ENCODE assay signal across 10 mouse cellular contexts in the genomic region with DNA sequence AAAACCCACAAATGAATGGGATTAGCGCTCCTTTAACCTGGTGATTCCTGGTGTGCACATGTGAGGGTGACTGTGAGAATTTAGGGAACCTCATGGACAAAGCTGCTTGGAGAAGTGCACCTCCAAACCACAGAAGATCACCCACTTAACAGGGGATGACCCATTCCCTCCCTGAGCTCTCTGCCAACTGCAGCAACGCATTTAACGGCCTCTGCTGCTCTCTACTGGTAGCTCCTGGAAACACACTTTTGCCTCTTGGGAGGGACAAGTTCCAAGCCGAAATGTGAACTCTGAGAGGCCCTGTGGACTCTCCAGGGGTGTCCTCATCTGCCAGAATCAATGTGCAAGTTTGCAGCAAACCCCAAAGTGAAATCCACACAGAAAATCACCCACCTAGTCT. TPM values are rescaled to one million over a fixed set of nuclear protein-coding genes. Genes with fewer than 3 reads are reported as not detected.
DNase-seq lines count a peak whose midpoint lies in the region; ATAC-seq and TF ChIP-seq lines count a peak whose summit lies in the region.
"Had no signal": no experiment of that assay in that cellular context is flagged by ENCODE, and none has a peak within 500 bp of the region (broad histone marks: within the 10 kb centered on the region; RNA-seq: fewer than 3 reads in every experiment).

No protein-coding gene starts in this region.

- TF ChIP-seq CTCF in stomach, postnatal 0 days (IDR thresholded peaks at IDR 0.05; ENCODE audit: low read depth) = peak; percentile 90

- ATAC-seq in stomach, postnatal 0 days (ENCODE audit: low FRiP score, low TSS enrichment) = peak; percentile 34; the same call in 1 of the 2 replicates

- no peaks in the 10 kb centered on the region for H3K9me3 ChIP-seq in stomach, postnatal 0 days (ENCODE audit: control insufficient read depth, low read length)
- H3K9me3 ChIP-seq: embryonic facial prominence, embryonic 13.5 days had no signal

- DNase-seq in left cerebral cortex, adult 18-20 months (ENCODE audit: low spot score in 2 of 2) = peak; percentile 69 to 83
- DNase-seq in left cerebral cortex, adult 11 months (ENCODE audit: low spot score) = no peak
- DNase-seq in adrenal gland, postnatal 25 days = peak; percentile 70
- DNase-seq in embryo, embryonic 11 days = peak; percentile 81
- peak; percentile 85 for DNase-seq in heart, postnatal 4 days
- DNase-seq in left cerebral cortex, postnatal 4 days = peak; percentile 75
- peak; percentile 82 for DNase-seq in neural tube, embryonic 10.5 days (ENCODE audit: extremely low spot score, low spot score)
- DNase-seq in stomach, postnatal 0 days (ENCODE audit: low spot score) = peak; percentile 76

- H3K4me3 ChIP-seq in stomach, postnatal 0 days (ENCODE audit: low read depth, low read length) = no peak overlapping the region
- H3K4me3 ChIP-seq: embryonic facial prominence, embryonic 13.5 days had no signal

- no peak for TF ChIP-seq EP300 in stomach, postnatal 0 days (optimal IDR thresholded peaks at IDR 0.05)

- WGBS in stomach, postnatal 0 days = 26% methylated on average over 4 of the region's 4 CpGs

- no peak overlapping the region for H3K9ac ChIP-seq in stomach, postnatal 0 days (ENCODE audit: low read length)
- H3K9ac ChIP-seq: embryonic facial prominence, embryonic 13.5 days had no signal

- no peaks in the 10 kb centered on the region for H3K27me3 ChIP-seq in stomach, postnatal 0 days (ENCODE audit: control insufficient read depth, insufficient read depth, low read length)

- H3K27ac ChIP-seq in stomach, postnatal 0 days (replicated peaks) = no peak overlapping the region
- H3K27ac ChIP-seq: embryonic facial prominence, embryonic 13.5 days; macrophage had no signal

- no peak overlapping the region for H3K4me2 ChIP-seq in stomach, postnatal 0 days (replicated peaks; ENCODE audit: low read depth)
- H3K4me2 ChIP-seq: embryonic facial prominence, embryonic 13.5 days had no signal

- intact Hi-C loops in left cerebral cortex, postnatal 4 days (cut with DNase I) = loop anchor here (2.0 to 5.0 kb wide), 2 partner anchors 85 to 1820 kb away; no protein-coding TSS in a partner anchor

- H3K36me3 ChIP-seq in stomach, postnatal 0 days (ENCODE audit: control insufficient read depth, insufficient read depth, low read length) = no peaks in the 10 kb centered on the region
- H3K36me3 ChIP-seq: embryonic facial prominence, embryonic 13.5 days had no signal

- H3K4me1 ChIP-seq in stomach, postnatal 0 days (replicated peaks; ENCODE audit: control insufficient read depth, insufficient read depth) = no peaks in the 10 kb centered on the region

RNA-seq across cellular contexts. Expression of a gene that starts 41.0 kb away (rescaled TPM):
- total RNA-seq in left cerebral cortex, adult 18-20 months (2021) = not detected
- total RNA-seq in adrenal gland, postnatal 25 days (2021) = not detected in 2 replicates
- not detected for total RNA-seq in heart, postnatal 4 days (2021)
- total RNA-seq in left cerebral cortex, postnatal 4 days (2021) = not detected
- polyA plus RNA-seq in stomach, postnatal 0 days (2015; fragmentation: Nextera tagmentation; extraction: Ambion mirVana) = 0.51 and 0.63 TPM in 2 replicates
- polyA plus RNA-seq: embryonic facial prominence, embryonic 13.5 days; macrophage had no signal

RNA-seq across cellular contexts. Expression of a gene that starts 49.9 kb away (rescaled TPM):
- 10 to 100 TPM; 23.7 to 25.4 TPM for total RNA-seq in left cerebral cortex, adult 18-20 months (2021)
- total RNA-seq in adrenal gland, postnatal 25 days (2021) = 6.5 and 8.1 TPM in 2 replicates
- 1 to 10 TPM; 6.0 to 6.4 TPM for total RNA-seq in heart, postnatal 4 days (2021)
- 10 to 100 TPM; 25.1 to 26.2 TPM for total RNA-seq in left cerebral cortex, postnatal 4 days (2021)
- 4.4 TPM in 2 replicates for polyA plus RNA-seq in stomach, postnatal 0 days (2015; fragmentation: Nextera tagmentation; extraction: Ambion mirVana)
